7 mouse cellular contexts compared by ENCODE assay signal in genomic region chrX:11839665-11840245, GRCm38 (mm10).
DNase-seq lines count a peak whose midpoint lies in the region; ATAC-seq lines count a peak whose summit lies in the region.

No protein-coding gene starts in this region.

- no peak overlapping the region for H3K9ac ChIP-seq in forebrain, embryonic 12.5 days

- no peak overlapping the region for H3K4me3 ChIP-seq in forebrain, embryonic 12.5 days (replicated peaks)

- H3K27ac ChIP-seq in forebrain, embryonic 12.5 days: no peak overlapping the region

- no peak overlapping the region for H3K4me2 ChIP-seq in forebrain, embryonic 12.5 days

- peaks cover 48% of the 10 kb centered on the region for H3K27me3 ChIP-seq in forebrain, embryonic 12.5 days

- no peak for ATAC-seq in forebrain, embryonic 12.5 days (ENCODE audit: low FRiP score)

- intact Hi-C loops in left cerebral cortex, postnatal 4 days (cut with DNase I): no loop called here

- no peaks in the 10 kb centered on the region for H3K36me3 ChIP-seq in forebrain, embryonic 12.5 days (replicated peaks)

- H3K9me3 ChIP-seq in forebrain, embryonic 12.5 days: no peaks in the 10 kb centered on the region

- DNase-seq in right cerebral cortex, adult 2 months (ENCODE audit: low spot score in 2 of 2): peak; percentile 40 to 42
- no peak for DNase-seq in right cerebral cortex, postnatal 14 days
- DNase-seq in c-Kit-positive CD71-negative TER-119-negative erythroid progenitor cells, embryonic 14.5 days (ENCODE audit: low read depth): peak; percentile 46
- DNase-seq in heart, adult 9 months (ENCODE audit: low spot score in 2 of 2): peak; percentile 45 to 57
- peak; percentile 8 for DNase-seq in left cerebral cortex, postnatal 4 days
- DNase-seq in c-Kit-positive CD71-positive TER-119-positive erythroid progenitor cells, embryonic 14.5 days (ENCODE audit: low spot score): no peak

- 62% methylated on average over 12 of the region's 12 CpGs for WGBS in forebrain, embryonic 12.5 days

- H3K4me1 ChIP-seq in forebrain, embryonic 12.5 days: peaks cover 3% of the 10 kb centered on the region; the same call in 1 of the 2 replicates

Comparison
In these comparisons a context has a peak if more than half of its experiments do, and no peak if none do; other contexts are left out.
1. DNase-seq: peak in right cerebral cortex, adult 2 months (2 of 2), c-Kit-positive CD71-negative TER-119-negative erythroid progenitor cells, embryonic 14.5 days (single experiment), heart, adult 9 months (2 of 2) and left cerebral cortex, postnatal 4 days (single experiment); none in right cerebral cortex, postnatal 14 days (single experiment) and c-Kit-positive CD71-positive TER-119-positive erythroid progenitor cells, embryonic 14.5 days (single experiment).